Mouse (Mus musculus) megakaryocyte, embryonic 14.5 days (primary cell): Measurements from ENCODE around the gene Tmem267. TPM values are rescaled to one million over a fixed set of nuclear protein-coding genes. Genes with fewer than 3 reads are reported as not detected.
"Not testable (repeated sequence)": the region's sequence is repeated elsewhere in the genome, so short reads cannot be mapped to it uniquely, and the experiment has no call there.

Experiments used
- H3K27me3 ChIP-seq: replicated peaks from 2 replicates; pipeline ENCODE3; 2012; ENCODE audit warnings: inconsistent platforms
- H3K36me3 ChIP-seq: replicated peaks from 2 replicates; pipeline ENCODE3; 2012; ENCODE audit warnings: low read length, inconsistent platforms, mixed read lengths
- H3K4me1 ChIP-seq: 2 replicates; pipeline ENCODE4 v1.6.1; 2012; ENCODE audit warnings: inconsistent platforms
- H3K4me3 ChIP-seq: replicated peaks from 2 replicates; pipeline ENCODE3; 2012; ENCODE audit warnings: moderate library complexity, mild to moderate bottlenecking, inconsistent platforms
- H3K9me3 ChIP-seq: 2 replicates; pipeline ENCODE4 v1.6.1; 2012; ENCODE audit warnings: inconsistent platforms
- FLI1 ChIP-seq: IDR thresholded peaks from 2 replicates; pipeline ENCODE4 v1.6.1; 2012; ENCODE audit warnings: low read length, inconsistent platforms, mixed read lengths
- GATA1 ChIP-seq: IDR thresholded peaks from 3 replicates; pipeline ENCODE4 v1.6.1; 2012; ENCODE audit warnings: mixed read lengths, low read length, inconsistent platforms, borderline replicate concordance
- polyA plus RNA-seq: library from polyadenylated mRNA; stranded (reverse); fragments of >175 nt; gene quantifications from 2 replicates; pipeline ENCODE4 v1.2.3, GENCODE M21; 2012; ENCODE audit warnings: low replicate concordance; ENCODE audit not compliant: insufficient read depth

Tmem267 gene
- polyA plus RNA-seq, 1 experiment: 0.88 TPM

- peaks cover 13% of the 10 kb centered on the region for H3K4me1 ChIP-seq
- no peak for TF ChIP-seq FLI1
- no peak for TF ChIP-seq GATA1
- peaks cover 7% of the 10 kb centered on the region for H3K9me3 ChIP-seq
- H3K27me3 ChIP-seq: no peaks in the 10 kb centered on the region
- peaks cover 31% of the 10 kb centered on the region for H3K36me3 ChIP-seq
- peak overlapping the region; percentile 93 for H3K4me3 ChIP-seq
Measured at GRCm38 (mm10) chr13:119487354-119487753, 485 bp upstream of the Tmem267 start.

DNA sequence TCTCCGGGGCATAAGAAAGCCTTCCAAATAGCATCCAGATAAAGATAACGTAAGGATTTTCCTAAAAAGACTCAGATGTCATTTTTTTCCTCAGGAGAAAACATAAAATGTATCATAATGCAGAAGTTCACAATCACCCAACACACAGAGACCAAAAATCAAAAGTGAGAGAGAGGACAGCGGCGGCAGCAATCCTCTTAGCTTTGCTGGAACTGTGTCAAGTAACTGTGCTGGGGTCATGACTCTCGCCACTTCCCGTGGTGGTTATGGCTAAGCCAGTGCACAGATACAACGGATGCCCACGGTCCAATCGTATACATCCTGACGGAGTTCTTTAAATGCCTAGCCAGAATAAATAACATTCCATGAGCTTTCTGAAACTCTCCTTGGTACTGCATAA lies 4.2 kb downstream of the Tmem267 start:
- H3K9me3 ChIP-seq, H3K27me3 ChIP-seq, H3K4me3 ChIP-seq, H3K36me3 ChIP-seq: not testable (repeated sequence)
- H3K4me1 ChIP-seq: peaks cover 11% of the 10 kb centered on the region

DNA sequence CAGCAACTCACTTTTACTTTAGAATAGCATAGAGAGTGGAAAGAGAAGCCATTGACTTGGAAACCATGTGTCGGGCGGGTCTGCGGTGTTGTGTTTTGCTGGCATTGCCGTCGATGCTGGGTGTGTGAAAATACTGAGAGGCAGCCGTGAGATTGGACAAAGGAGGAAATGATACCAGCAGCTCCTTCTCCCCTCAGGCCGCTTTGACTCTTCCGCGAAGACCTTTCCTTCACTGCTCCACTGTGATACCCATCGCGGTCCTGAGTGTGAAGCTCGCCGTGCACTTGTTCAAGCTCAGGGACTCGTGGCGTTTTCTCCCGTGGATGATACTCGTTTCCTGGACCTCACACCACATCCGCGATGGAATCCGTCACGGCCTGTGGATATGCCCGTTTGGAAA lies 7.1 kb downstream of the Tmem267 start:
- not testable (repeated sequence) for H3K36me3 ChIP-seq, H3K9me3 ChIP-seq, H3K27me3 ChIP-seq, H3K4me1 ChIP-seq, H3K4me3 ChIP-seq

GRCm38 (mm10) chr13:119596321-119597211 lies 108.7 kb downstream of the Tmem267 start:
- H3K4me1 ChIP-seq, H3K4me3 ChIP-seq, H3K27me3 ChIP-seq, H3K9me3 ChIP-seq, H3K36me3 ChIP-seq: not testable (repeated sequence)

DNA sequence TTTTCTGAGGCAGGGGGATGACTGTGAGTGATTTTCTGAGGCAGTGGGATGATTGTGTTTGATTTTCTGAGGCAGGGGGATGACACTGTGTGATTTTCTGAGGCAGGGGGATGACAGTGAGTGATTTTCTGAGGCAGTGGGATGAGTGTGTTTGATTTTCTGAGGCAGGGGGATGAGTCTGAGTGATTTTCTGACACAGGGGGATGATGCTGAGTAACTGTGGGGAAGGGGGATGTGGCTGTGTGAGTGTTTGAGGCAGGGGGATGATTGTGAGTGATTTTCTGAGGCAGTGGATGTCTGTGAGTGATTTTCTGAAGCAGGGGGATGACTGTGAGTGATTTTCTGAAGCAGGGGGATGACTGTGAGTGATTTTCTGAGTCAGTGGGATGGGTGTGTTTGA lies 110.6 kb downstream of the Tmem267 start:
- not testable (repeated sequence) for H3K36me3 ChIP-seq, H3K27me3 ChIP-seq, H3K9me3 ChIP-seq, H3K4me1 ChIP-seq, H3K4me3 ChIP-seq

DNA sequence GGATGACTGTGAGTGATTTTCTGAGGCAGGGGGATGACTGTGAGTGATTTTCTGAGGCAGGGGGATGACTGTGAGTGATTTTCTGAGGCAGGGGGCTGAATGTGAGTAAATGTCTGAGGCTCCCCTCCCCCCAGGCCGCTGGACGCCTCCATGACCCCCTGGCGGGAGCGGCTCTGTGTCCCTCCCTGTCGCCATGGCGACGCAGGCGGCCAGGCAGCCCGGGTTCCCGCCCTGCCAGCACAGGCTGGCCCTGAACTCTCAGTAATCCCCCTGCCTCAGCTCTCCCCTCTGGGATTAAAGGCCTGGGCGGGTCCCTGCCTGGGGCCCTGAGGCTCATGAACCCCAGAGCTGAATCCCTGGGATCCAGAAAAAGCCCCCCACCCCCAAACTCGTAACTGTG lies 111.2 kb downstream of the Tmem267 start:
- H3K9me3 ChIP-seq: peaks cover 13% of the 10 kb centered on the region
- H3K4me1 ChIP-seq, H3K36me3 ChIP-seq, H3K4me3 ChIP-seq, H3K27me3 ChIP-seq: not testable (repeated sequence)

GRCm38 (mm10) chr13:119599498-119599897 lies 111.7 kb downstream of the Tmem267 start:
- H3K4me3 ChIP-seq, H3K27me3 ChIP-seq, H3K4me1 ChIP-seq, H3K36me3 ChIP-seq: not testable (repeated sequence)
- H3K9me3 ChIP-seq: peaks cover 15% of the 10 kb centered on the region

DNA sequence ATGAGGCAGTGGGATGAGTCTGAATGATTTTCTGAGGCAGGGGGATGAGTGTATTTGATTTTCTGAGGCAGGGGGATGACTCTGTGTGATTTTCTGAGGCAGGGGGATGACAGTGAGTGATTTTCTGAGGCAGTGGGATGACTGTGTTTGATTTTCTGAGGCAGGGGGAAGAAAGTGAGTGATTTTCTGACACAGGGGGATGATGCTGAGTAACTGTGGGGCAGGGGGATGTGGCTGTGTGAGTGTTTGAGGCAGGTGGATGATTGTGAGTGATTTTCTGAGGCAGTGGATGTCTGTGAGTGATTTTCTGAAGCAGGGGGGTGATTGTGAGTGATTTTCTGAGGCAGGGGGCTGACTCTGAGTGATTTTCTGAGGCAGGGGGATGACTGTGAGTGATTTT lies 112.3 kb downstream of the Tmem267 start:
- H3K27me3 ChIP-seq, H3K36me3 ChIP-seq, H3K4me1 ChIP-seq, H3K4me3 ChIP-seq: not testable (repeated sequence)
- H3K9me3 ChIP-seq: peaks cover 15% of the 10 kb centered on the region

- H3K9me3 ChIP-seq, H3K4me1 ChIP-seq, H3K36me3 ChIP-seq, H3K4me3 ChIP-seq, H3K27me3 ChIP-seq: not testable (repeated sequence)
Measured at GRCm38 (mm10) chr13:119602688-119603331, 115.0 kb downstream of the Tmem267 start.

DNA sequence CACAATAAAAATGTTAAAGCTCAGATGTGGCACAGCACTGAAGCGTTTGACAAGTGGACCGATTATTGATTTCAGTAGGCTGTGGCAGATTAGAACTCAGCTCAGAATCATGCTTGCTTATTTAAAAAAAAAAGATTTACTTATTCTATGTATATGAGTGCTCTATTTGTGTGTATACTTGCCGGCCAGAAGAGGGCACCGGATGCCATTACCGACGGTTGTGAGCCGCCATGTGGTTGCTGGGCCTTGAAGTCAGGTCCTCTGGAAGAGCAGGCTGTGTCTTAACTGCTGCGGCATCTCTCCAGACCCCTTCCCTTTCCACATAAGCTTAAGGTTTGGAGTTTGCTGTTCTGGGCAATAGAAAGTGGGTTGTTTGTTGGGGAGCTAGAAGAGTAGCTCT lies 116.1 kb downstream of the Tmem267 start:
- H3K27me3 ChIP-seq, H3K36me3 ChIP-seq, H3K4me3 ChIP-seq, H3K9me3 ChIP-seq, H3K4me1 ChIP-seq: not testable (repeated sequence)

DNA sequence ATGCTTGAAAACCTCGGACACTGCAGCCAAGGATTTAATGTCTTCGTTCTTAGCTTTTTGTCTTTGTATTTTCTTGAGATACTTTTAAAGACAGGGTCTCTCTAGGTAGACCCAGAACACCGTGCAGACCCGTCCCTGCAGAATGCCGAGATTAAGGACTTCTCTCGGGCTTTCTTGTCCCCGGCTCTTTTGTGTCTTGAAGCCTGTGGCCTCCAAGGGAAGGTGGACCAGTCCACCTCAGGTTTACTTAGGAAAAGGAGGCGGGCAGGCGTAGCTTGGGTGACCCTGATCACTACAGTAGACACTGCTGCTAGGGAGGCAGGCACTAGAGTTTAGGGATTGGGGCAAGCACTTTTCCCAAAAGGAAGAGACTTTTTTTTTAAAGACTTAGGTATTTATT lies 116.5 kb downstream of the Tmem267 start:
- not testable (repeated sequence) for H3K27me3 ChIP-seq, H3K4me1 ChIP-seq, H3K4me3 ChIP-seq, H3K36me3 ChIP-seq
- H3K9me3 ChIP-seq: peaks cover 10% of the 10 kb centered on the region; the same call in 1 of the 2 replicates

DNA sequence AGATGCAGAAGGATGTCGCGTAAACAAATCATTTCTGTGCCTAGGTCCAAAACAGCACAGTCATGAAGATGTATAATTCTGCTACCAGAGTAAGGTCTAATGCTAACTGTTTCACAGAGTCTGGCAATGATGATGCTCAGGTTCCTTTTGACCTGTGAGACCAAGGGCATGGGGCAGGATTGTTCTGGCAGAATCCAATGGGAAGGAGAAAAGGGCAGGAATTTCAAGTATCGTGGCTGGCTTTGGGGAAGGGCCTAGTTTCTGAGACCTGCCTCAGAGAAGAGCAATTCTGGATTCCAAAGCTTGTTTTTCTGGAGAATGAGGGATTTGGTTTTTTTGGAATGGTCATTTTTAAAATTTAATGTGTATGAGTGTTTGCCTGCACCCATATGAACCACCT lies 131.0 kb downstream of the Tmem267 start:
- H3K4me1 ChIP-seq: no peaks in the 10 kb centered on the region
- H3K4me3 ChIP-seq: no peak overlapping the region
- H3K27me3 ChIP-seq: no peaks in the 10 kb centered on the region
- no peaks in the 10 kb centered on the region for H3K9me3 ChIP-seq
- TF ChIP-seq GATA1 (no peak), FLI1 (no peak)
- H3K36me3 ChIP-seq: peaks cover 2% of the 10 kb centered on the region
